Mouse (Mus musculus): ENCODE measurements at regions not wholly inside any gene's neighbourhood (a gene's known extent, or its start where the extent isn't known, plus 50 kb on each side); places are given as distances from the start of the nearest gene placed in this dataset.

DNA sequence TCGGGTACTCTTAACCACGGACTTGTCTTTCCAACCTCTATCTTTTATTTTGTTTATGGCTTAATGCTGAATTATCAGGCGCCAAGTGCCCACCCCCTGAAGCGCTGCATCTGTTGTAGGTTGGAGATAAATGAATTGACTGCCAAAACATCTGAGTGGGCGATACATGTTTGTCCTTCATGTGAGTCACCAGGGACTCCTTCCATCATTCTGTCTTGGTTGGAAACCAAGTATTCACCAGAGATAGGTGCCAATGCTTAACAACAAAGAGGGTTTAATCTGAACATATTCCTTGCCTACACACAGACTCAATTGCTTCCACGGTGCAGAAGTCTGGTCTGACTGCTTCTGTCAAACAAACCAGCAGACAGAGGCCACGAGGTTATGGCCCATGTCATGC is 203.6 kb downstream of the Rpap3 start:
- DNase-seq (ENCODE audit: low spot score in 2 of 2): peak; percentile 14 to 39

GRCm38 (mm10) chr15:97501420-97501819 is 204.2 kb downstream of the Rpap3 start:
- no peak for DNase-seq (ENCODE audit: low spot score in 2 of 2)

GRCm38 (mm10) chr15:97499821-97500385 is 205.7 kb downstream of the Rpap3 start:
- no peak for DNase-seq (ENCODE audit: low spot score in 2 of 2)

DNA sequence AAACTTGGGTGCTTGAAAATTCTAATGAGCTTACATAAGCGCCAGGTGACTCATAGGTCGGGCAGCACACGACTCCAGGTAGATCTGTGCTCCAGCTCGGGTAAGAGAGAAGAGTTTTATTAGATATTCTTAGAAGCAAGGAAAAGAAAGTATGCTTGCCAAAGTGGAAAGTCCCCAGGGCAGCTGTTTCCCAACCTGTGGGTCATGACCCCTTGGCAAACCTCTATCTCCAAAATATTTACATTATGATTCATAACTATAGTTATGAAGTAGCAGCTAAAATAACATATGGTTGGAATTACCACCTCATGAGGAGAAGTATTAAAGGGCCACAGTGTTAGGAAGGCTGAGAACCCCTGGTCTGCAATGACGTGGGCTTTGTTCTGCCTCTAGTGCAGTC is 206.4 kb downstream of the Rpap3 start:
- DNase-seq (ENCODE audit: low spot score in 2 of 2): no peak

DNA sequence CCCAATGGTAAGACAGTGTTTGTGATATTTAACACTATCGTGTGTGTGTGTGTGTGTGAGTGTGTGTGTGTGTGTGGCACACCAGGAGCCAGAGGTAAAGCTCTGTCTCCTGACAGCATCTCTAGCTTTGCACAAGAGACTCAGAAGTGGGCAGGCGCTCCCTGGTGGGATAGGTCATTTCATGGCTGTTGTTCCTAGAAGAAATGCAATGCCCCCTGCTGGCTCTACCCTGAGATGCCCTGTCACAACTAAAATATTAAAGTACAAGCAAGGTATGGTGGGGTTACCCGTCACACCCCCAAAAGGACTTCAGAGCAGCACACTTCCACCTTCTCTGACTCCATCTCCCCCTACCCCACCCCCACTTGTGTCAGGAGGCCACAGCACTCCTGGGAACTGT is 207.2 kb downstream of the Rpap3 start:
- no peak for DNase-seq (ENCODE audit: low spot score in 2 of 2)

GRCm38 (mm10) chr15:97496026-97496425 is 209.6 kb downstream of the Rpap3 start:
- DNase-seq (ENCODE audit: low spot score in 2 of 2): no peak

DNA sequence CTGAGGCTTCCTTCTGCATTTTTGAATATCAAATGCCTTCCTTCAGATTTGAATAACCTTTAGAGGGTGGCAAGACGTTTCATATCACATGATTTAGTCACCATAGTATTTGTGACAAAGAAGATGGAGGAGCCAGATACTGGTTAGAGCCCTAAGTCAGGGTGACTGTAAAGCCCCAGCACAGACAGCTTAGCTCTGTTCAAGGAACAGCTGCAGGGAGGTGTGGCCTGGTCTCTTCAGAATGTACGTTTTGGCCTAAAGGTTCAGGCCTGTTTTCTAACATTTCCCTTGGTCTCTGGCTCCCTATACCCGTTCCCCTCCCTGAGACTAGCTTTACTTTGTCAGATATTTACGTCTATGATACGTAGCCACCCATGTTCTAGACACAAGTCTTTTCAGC is 212.3 kb downstream of the Rpap3 start:
- DNase-seq (ENCODE audit: low spot score in 2 of 2): no peak

DNA sequence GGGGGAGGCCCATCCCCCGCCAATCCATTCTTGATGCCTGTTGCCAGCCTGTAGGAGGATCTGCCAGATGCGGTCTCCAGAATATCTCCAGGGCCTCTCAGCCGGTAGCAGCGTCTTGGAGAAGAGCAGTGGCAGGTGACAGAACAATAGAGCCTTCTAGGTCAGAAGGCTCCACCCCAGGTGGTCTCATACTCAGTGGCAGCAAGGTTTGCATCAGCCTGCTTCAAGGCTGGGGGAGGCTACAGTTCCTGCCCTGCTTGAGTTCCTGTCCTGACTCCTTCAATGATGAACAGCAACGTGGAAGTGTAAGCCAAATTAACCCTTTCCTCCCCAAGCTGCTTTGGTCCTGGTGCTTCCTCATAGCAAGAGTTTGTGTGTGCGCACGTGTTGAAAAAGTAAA is 213.8 kb downstream of the Rpap3 start:
- no peak for DNase-seq (ENCODE audit: low spot score in 2 of 2)

DNA sequence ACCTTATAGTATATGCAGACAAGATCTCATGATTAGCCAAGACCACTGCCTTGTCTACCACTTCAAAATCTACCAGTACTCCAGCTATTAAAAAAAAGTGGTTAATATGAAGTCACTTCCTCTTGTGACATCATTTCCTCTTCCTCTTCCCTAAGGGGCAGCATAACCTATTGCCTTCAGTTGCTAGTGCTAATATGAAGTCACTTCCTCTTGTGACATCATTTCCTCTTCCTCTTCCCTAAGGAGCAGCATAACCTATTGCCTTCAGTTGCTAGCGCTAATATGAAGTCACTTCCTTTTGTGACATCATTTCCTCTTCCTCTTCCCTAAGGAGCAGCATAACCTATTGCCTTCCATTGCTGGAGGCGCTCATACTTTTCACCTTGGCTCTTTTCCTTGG is 218.2 kb downstream of the Rpap3 start:
- no peak for DNase-seq (ENCODE audit: low spot score in 2 of 2)

DNA sequence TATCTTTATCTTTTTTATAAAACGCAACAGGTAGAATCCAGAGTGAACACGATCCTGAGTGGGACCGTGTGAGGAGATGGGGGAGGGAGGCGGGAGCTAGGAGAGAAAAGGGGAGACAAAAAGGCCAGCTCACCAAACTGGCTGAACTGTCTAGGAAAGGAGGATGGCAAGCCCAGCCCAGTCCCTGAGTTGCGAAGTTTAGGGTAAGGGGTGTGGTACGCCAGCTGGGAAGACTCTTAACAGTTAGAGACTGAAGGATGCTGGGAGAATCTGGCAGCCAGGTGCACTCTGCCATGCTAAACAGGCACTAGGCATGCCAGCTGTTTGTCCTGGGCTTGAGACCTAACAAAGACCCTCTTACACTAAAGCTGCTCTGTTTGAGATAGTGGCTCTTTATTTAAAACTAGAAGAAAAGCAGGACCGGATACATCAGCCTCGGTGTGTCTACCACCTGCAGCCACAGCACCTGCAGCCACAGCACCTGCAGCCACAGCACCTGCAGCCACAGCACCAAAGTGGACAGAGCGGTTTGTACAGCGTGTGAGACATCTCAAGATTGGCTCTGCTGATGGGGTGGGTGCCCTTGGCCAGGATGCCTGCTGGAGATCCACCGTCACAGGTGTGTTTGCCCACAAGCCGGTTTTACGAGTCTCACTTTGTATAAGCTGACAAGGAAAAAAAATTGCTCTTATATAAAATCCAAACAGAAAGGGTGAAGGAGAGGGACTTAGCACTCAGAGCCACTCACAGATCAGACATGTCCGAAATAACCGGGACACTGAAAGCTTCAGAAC is 225.1 kb upstream of the Amigo2 start:
- DNase-seq (ENCODE audit: low spot score in 2 of 2): no peak

- no peak for DNase-seq (ENCODE audit: low spot score in 2 of 2)
These were observed 224.4 kb upstream of the Amigo2 start for GRCm38 (mm10) chr15:97471476-97471875.

DNA sequence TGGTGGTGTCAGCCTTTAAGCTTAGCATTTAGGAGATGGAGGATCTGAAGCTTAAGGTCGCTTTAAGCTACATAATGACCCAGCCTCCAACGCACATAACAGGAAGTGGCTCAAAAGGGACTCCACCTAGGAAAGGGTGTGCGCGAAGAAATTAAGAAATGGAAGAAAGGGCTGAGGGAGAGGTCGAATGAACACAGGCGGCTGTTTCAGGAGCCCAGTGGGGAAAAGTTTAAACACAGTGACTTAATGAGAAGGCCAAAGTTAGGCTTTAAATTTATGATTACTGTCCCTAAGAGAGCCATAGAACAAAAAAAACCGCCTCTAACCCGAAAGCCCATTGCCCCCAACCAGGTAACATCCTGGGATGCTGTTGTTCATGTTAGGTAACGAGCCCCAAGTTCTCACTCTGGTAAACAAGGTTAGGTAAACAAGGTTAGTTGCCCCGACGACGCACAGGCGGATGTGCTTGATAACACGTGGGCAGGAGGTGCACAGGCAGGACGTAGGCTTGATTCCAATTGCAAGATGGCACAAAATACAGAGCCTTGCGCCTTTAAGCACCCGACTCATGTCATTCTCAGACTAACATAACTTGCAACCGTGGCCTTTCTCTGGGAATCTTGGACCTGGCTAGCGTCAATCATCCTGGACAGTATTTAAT is 222.7 kb upstream of the Amigo2 start:
- no peak for DNase-seq (ENCODE audit: low spot score in 2 of 2)

GRCm38 (mm10) chr15:97468732-97469683 is 221.9 kb upstream of the Amigo2 start:
- no peak for DNase-seq (ENCODE audit: low spot score in 2 of 2)

DNA sequence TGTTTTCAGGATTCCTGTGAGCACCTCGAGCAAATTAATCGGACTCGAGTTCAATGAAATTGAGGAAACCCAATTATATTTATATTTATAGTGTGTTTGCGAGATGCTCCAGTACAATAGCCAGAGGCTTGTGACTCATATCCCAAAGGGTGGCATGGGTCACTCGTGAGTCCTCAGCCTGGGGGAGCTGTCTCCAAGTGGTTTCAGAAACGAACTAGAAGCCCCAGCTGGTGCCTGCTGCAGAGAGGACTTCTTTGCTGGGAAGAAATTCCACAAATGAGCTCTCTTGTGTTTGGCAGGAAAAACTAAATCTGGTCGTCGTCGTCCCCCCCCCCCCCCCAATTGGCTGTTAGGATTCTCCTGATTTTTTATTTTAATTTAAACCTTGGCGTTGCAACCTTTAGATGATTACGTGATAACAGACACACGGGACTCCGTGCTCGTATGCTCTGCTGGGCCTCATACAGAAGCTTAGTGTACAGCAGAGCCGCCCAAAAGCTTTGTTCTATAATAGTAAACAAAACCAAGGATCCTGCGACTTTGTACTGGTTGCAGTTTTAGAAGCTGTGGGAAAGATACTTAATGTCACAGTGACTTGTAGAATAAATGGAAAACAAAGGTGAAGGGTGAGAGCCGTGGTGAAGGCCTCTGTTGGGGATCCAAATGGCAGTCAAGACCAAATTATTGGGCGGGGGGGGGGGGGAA is 220.8 kb upstream of the Amigo2 start:
- no peak for DNase-seq (ENCODE audit: low spot score in 2 of 2)

DNA sequence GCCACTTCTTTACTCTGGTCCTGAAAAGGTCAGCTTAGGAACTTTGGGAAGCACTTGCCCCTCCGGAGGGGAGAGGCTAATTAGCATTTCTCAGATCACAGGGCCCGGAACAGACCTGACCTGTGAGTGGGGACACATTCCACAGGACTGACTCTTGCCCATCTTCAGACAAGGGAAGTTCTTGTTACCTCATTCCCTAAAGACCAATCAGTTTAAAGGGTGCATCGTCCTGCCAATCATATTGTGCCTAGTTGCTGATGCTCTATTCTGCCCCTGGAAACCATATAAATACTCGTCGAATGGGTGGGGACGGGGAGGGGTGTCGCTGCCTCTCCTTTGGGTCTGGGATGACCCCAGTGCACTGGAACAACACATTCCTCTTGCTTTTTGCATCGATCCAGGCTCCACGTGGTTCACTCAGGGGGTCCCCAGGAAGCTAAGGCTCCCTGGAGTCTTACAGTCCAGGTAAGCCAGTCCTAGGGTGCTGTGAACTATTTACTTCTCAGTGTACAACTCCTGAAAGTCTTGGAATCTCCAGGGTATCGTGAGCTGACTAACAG is 219.9 kb upstream of the Amigo2 start:
- no peak for DNase-seq (ENCODE audit: low spot score in 2 of 2)

GRCm38 (mm10) chr15:97466110-97466509 is 219.0 kb upstream of the Amigo2 start:
- no peak for DNase-seq (ENCODE audit: low spot score in 2 of 2)

- DNase-seq (ENCODE audit: low spot score in 2 of 2): no peak
These were observed 218.3 kb upstream of the Amigo2 start for GRCm38 (mm10) chr15:97465366-97465765.

- DNase-seq (ENCODE audit: low spot score in 2 of 2): no peak
These were observed 217.7 kb upstream of the Amigo2 start for GRCm38 (mm10) chr15:97464737-97465136.

- DNase-seq (ENCODE audit: low spot score in 2 of 2): peak in 1 of 2 experiments; percentile 18
These were observed 215.5 kb upstream of the Amigo2 start for GRCm38 (mm10) chr15:97462587-97462986.

GRCm38 (mm10) chr15:97462006-97462405 is 214.9 kb upstream of the Amigo2 start:
- DNase-seq (ENCODE audit: low spot score in 2 of 2): no peak

GRCm38 (mm10) chr15:97461060-97461459 is 214.0 kb upstream of the Amigo2 start:
- no peak for DNase-seq (ENCODE audit: low spot score in 2 of 2)

Measured in frontal cortex, postnatal 36 days (tissue).